Mouse (Mus musculus) v-Abl transformed pro-B cells (cell line): ENCODE data around the gene Drc7.

Experiments
- in situ Hi-C, 2 experiments: fragments of 400-800 bp; cut with MboI; formaldehyde crosslinking; loops; one replicate each; pipeline ENCODE4 v1.15.1; 2025; ENCODE audit not compliant: unreplicated experiment in 2 of 2

Gene Drc7

GRCm38 (mm10) chr8:95054438-95054837 is 465 bp upstream of the Drc7 start:
- in situ Hi-C loops, result loop anchor here in 1 of 2 experiments (25.0 kb wide), 1 partner anchor 92 kb away; the partner anchor contains the start of gene Adgrg1

- in situ Hi-C loops, result loop anchor here (5.0 to 25.0 kb wide), 3 partner anchors 34 to 104 kb away; partner anchors contain the start of gene Adgrg1 (in 1 of the 2)
These were observed 1.5 kb downstream of the Drc7 start for GRCm38 (mm10) chr8:95056414-95056813.

GRCm38 (mm10) chr8:95058661-95059060 is 3.8 kb downstream of the Drc7 start:
- in situ Hi-C loops, result loop anchor here (5.0 to 25.0 kb wide), 3 partner anchors 36 to 106 kb away; partner anchors contain the start of gene Adgrg1 (in 1 of the 2)

- in situ Hi-C loops, result loop anchor here (5.0 to 25.0 kb wide), 3 partner anchors 38 to 108 kb away; partner anchors contain the start of gene Adgrg1 (in 1 of the 2)
These were observed 5.1 kb downstream of the Drc7 start for GRCm38 (mm10) chr8:95059812-95060533.

DNA sequence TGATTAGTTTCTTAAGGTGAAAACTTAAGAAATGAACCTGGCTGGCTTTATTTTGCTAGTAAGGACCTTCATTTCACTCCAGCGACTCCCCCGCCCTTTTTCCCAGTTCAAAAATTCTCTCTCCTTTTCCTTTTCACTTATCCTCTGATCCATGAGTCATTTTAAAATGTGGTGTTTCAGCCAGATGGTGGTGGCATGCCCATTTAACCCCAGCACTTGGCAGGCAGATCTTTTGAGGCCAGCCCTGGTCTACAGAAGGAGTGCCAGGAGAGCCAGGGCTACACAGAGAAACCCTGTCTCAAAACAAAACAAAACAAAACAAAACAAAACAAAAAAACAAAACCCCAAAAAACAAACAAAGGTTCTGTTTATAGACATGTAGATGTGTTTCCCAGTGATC is 9.6 kb downstream of the Drc7 start:
- in situ Hi-C loops, result loop anchor here in 1 of 2 experiments (25.0 kb wide), 1 partner anchor 102 kb away; the partner anchor contains the start of gene Adgrg1

- in situ Hi-C loops, result loop anchor here in 1 of 2 experiments (5.0 to 25.0 kb wide), 2 partner anchors 35 to 105 kb away; partner anchors contain the start of gene Adgrg1
These were observed 12.7 kb downstream of the Drc7 start for GRCm38 (mm10) chr8:95067582-95067981.

DNA sequence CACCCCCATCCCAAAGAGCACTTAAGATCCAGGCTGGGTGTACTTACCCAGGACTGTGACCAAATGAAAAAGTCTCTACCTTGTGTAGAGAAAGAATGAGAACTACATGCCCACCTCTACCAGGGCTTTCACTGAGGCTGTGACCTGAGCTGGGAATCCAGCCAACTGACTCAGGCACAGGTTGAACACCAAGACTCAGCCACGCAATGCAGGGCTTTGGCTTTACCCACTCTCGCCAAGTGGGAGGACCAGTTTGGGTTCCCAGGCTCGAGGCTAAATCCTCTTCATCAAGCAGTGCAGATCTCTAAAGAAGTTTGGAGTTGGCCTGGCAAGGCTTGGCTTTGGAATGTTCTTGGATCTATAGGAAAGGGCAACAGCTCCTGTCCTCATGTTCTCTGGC is 20.6 kb downstream of the Drc7 start:
- in situ Hi-C loops, result no loop called here

GRCm38 (mm10) chr8:95076151-95076550 is 21.2 kb downstream of the Drc7 start:
- in situ Hi-C loops, result no loop called here

- in situ Hi-C loops, result no loop called here
These were observed 23.2 kb downstream of the Drc7 start for GRCm38 (mm10) chr8:95078055-95078454.

DNA sequence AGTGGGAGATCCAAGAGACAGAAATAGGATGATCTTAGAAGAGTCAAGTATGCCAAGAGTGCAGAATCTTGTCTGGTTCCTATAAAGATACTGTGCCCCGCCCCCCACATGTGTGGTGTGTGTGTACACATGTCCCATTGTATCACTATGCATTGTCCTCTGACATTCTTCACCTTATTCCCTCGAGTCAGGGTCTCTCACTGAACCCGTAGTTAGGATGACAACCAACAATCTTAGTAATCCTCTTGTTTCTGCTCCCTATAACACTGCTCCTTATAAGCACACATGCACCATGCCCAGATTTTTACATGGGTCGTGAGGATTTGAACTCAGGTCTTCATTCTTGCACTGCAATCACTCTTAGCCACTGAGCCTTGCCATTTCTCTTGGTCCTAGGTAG is 24.4 kb downstream of the Drc7 start:
- in situ Hi-C loops, result no loop called here

GRCm38 (mm10) chr8:95080381-95081341 is 25.8 kb downstream of the Drc7 start, which contains the start of gene Katnb1:
Katnb1 (plus strand) TSS chr8:95081186.
- in situ Hi-C loops, result loop anchor here in 1 of 2 experiments (5.0 kb wide), 1 partner anchor 133 kb away; no protein-coding TSS in a partner anchor

DNA sequence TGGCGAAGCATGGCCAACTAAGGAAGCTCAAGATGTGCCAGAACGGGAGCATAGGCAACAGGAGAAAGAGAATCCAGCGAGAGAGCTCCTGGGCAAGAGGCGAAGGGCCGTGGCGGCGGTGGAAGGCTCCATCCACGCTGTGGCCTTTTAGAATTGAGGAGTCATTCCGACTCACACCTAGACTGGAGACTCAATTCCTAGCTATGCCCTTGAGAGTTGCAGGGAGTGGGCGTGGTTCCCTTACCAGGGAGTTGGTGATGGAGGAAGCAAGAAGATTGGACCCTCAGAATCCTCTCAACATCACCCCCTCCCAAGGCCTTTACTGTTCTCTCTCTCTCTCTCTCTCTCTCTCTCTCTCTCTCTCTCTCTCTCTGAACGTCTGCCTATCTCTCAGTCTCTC is 26.7 kb downstream of the Drc7 start:
- in situ Hi-C loops, result loop anchor here in 1 of 2 experiments (5.0 kb wide), 1 partner anchor 134 kb away; no protein-coding TSS in a partner anchor

DNA sequence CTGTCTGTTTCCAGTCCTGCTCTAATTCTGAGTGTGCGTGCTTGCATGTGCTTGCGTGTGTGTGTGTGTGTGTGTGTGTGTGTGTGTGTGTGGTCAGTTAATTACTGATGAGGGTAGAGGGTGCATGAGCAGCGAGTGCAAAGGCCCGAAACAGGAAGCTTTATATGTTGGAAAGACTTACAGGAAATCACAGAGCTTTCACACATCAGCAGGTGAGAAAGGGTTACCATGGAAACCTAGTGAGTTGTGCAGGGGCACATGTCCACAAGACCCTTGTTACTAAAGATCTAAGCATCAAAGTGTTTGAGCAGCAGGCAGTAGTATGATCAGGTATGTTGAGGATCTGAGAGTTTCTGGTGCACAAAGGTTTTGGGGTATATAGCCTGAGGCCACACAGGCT is 29.4 kb downstream of the Drc7 start:
- in situ Hi-C loops, result loop anchor here in 1 of 2 experiments (5.0 kb wide), 1 partner anchor 137 kb away; no protein-coding TSS in a partner anchor

GRCm38 (mm10) chr8:95084744-95085431 is 30.0 kb downstream of the Drc7 start:
- in situ Hi-C loops, result loop anchor here in 1 of 2 experiments (5.0 kb wide), 1 partner anchor 138 kb away; no protein-coding TSS in a partner anchor

DNA sequence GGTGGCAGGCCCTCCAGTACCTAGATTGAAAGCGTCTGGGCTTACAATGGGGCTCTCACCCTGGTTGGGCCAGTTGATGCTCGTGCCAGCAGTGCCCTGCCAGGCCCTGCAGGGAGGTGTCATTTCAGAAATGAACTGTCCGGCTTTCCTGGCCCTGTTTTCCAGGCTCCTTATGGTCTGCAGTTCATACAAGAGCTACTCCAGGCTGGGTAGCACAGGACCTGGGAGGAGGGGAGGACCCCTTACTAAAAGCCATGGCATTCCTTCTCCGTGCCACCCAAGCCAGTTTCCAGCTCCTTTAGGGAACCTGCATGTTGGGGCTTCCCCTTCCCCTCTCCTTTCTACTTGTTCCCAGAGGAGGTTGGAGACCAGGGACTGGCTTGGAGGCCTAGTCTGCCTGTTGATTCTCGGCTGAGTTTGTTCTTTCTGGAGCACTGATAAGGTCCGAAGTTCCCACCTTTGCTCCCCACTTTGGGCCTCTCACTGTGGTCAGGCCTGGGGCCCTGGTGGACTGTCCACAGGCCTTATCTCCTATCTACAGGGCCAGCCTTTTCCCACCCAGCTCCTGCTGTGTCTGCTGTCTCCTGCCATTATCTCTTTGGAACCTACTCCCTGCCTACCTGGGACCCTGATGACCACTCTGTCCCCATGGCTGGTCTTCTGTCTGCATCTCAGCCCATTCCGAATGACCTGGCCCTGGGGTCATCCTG is 30.7 kb downstream of the Drc7 start:
- in situ Hi-C loops, result no loop called here

- in situ Hi-C loops, result no loop called here
These were observed 38.7 kb downstream of the Drc7 start for GRCm38 (mm10) chr8:95093574-95093973.

DNA sequence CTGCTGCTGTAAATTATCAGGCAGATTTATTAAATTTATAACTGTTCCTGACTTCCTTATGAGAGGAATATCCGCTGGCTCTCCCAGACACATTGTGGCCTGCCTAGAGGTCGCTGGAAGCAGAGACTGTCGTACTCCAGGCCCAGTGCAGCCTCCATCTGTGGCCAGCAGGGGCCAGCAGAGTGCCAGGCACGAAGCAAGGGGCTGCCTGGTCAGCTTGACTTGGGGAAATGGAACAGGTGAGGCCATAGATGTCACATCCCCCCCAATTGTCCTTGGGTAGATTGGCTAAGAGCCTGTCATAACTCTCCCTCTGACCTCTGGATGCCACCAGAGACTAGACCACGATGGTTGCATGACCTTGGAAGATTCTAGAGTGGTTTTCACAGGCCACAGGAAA is 44.1 kb downstream of the Drc7 start:
- in situ Hi-C loops, result no loop called here

GRCm38 (mm10) chr8:95101972-95102371 is 47.1 kb downstream of the Drc7 start:
- in situ Hi-C loops, result loop anchor here (10.0 kb wide), 1 partner anchor 103 kb away; the partner anchor contains the start of gene Kifc3 (in 2 of the 2)

- in situ Hi-C loops, result loop anchor here (10.0 kb wide), 1 partner anchor 97 kb away; the partner anchor contains the start of gene Kifc3 (in 2 of the 2)
These were observed 52.4 kb downstream of the Drc7 start for GRCm38 (mm10) chr8:95107306-95107705.
